Mouse (Mus musculus) liver, embryonic 16.5 days (tissue): ENCODE data around the gene Sec1. TPM values are rescaled to one million over a fixed set of nuclear protein-coding genes. Genes with fewer than 3 reads are reported as not detected.
A peak's percentile ranks its signal among the peaks of the same experiment; 100 is the strongest.

ENCODE experiments used
- ATAC-seq: fragments of 200-750 bp; cut with Nextera tagmentation; 2 replicates; pipeline ENCODE4 v1.8.0; 2017; ENCODE audit warnings: low read depth, mild to moderate bottlenecking, moderate number of reproducible peaks, moderate library complexity
- H3K27ac ChIP-seq: fragments of 300-500 bp; sonication (generic); 2 replicates; pipeline ENCODE4 v1.5.1; 2014; ENCODE audit warnings: mild to moderate bottlenecking, low read length
- H3K27me3 ChIP-seq: fragments of 300-500 bp; sonication (generic); 2 replicates; pipeline ENCODE4 v1.6.1; 2014; ENCODE audit warnings: low read depth, low read length, mixed read lengths; ENCODE audit not compliant: control insufficient read depth, insufficient read depth
- H3K36me3 ChIP-seq: fragments of 300-500 bp; sonication (generic); 2 replicates; pipeline ENCODE4 v1.6.1; 2014; ENCODE audit warnings: mild to moderate bottlenecking; ENCODE audit not compliant: control insufficient read depth, insufficient read depth
- H3K4me1 ChIP-seq: fragments of 300-500 bp; sonication (generic); 2 replicates; pipeline ENCODE4 v1.6.1; 2014; ENCODE audit warnings: low read depth, low read length, mixed read lengths; ENCODE audit not compliant: control insufficient read depth
- H3K4me2 ChIP-seq: fragments of 300-500 bp; sonication (generic); 2 replicates; pipeline ENCODE4 v1.6.1; 2014; ENCODE audit warnings: low read depth, low read length, mixed read lengths
- H3K4me3 ChIP-seq: fragments of 300-500 bp; sonication (generic); 2 replicates; pipeline ENCODE4 v1.5.1; 2014; ENCODE audit warnings: low read depth, mild to moderate bottlenecking, low read length
- H3K9ac ChIP-seq: fragments of 300-500 bp; sonication (generic); 2 replicates; pipeline ENCODE4 v1.6.1; 2014; ENCODE audit warnings: low read depth, low read length
- H3K9me3 ChIP-seq: fragments of 300-500 bp; sonication (generic); replicated peaks from 2 replicates; pipeline ENCODE4 v1.6.1; 2016; ENCODE audit warnings: low read length; ENCODE audit not compliant: control insufficient read depth
- WGBS: fragments of 180-500 bp; shearing (Covaris S2); extraction: QIAGEN DNeasy Blood & Tissue Kit; methylation state at CpG from one replicate; pipeline ENCODE4 v1.1.7; 2014; ENCODE audit not compliant: insufficient replicate concordance; 5-methylcytosine and 5-hydroxymethylcytosine counted together
- polyA plus RNA-seq: library from polyadenylated mRNA; unstranded; fragments of >200 nt; fragmentation: Nextera tagmentation; extraction: Ambion mirVana; gene quantifications from 2 replicates; pipeline ENCODE4 v1.2.1, GENCODE M21; 2015

Sec1 gene
- polyA plus RNA-seq, 1 experiment from 2014 or later: 0.05 TPM

- WGBS: 66% methylated on average over 6 of the region's 6 CpGs
- ATAC-seq: no peak
- no peak overlapping the region for H3K4me2 ChIP-seq
Measured at GRCm38 (mm10) chr7:45637710-45638109, 56.5 kb downstream of the Sec1 start.

GRCm38 (mm10) chr7:45635711-45636688 is 58.2 kb downstream of the Sec1 start:
- WGBS: 46% methylated on average over 15 of the region's 15 CpGs
- Histone ChIP-seq H3K4me3 (no peak overlapping the region), H3K4me1 (no peaks in the 10 kb centered on the region; the same call in 1 of the 2 replicates), H3K27ac (peak overlapping the region; percentile 25; the same call in 1 of the 2 replicates), H3K36me3 (no peaks in the 10 kb centered on the region), H3K9ac (no peak overlapping the region), H3K9me3 (no peaks in the 10 kb centered on the region), H3K4me2 (no peak overlapping the region), H3K27me3 (no peaks in the 10 kb centered on the region; the same call in 1 of the 2 replicates)
- ATAC-seq: no peak

More at GRCm38 (mm10) chr7:45637710-45638109, 56.5 kb downstream of the Sec1 start:
- Histone ChIP-seq H3K27ac (no peak overlapping the region), H3K4me1 (no peaks in the 10 kb centered on the region; the same call in 1 of the 2 replicates), H3K4me3 (no peak overlapping the region), H3K27me3 (no peaks in the 10 kb centered on the region), H3K9ac (no peak overlapping the region), H3K36me3 (no peaks in the 10 kb centered on the region), H3K9me3 (no peaks in the 10 kb centered on the region)

DNA sequence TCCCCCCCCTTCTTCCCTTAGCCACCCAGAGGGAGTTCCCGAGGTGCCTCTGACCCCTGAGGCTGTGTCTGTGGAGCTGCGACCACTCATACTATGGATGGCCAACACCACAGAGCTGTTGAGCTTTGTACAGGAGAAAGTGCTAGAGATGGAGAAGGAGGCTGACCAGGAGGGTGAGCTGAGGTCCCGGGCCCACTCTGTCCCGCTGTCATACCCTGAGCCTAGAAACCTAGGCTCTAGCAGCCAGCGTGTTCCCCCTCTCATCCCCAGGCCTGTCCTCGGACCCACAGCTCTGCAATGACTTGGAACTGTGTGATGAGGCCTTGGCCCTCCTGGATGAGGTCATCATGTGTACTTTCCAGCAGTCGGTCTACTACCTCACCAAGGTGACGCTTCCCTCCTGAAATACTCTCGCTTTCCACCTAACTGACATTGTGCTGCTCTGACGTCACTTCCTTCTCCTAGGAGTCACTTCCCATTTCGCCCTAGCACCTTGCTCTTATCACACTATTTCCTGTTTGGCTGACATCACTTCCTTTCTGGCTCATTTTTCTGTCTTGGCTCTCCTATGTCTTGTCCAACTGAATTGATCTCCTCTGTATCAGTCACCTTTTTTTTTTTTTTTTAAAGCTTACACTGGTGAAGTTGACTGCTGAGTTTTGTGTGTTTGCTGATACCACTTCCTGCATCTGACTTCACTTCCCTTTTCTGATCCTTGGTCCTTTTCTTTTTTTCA is 59.1 kb downstream of the Sec1 start:
- Histone ChIP-seq H3K4me2 (no peak overlapping the region), H3K4me1 (no peaks in the 10 kb centered on the region; the same call in 1 of the 2 replicates), H3K36me3 (no peaks in the 10 kb centered on the region), H3K27ac (0 out of 2 replicates have a peak overlapping the region, but pooled peaks have one; percentile 21), H3K9ac (no peak overlapping the region), H3K4me3 (no peak overlapping the region), H3K9me3 (no peaks in the 10 kb centered on the region), H3K27me3 (peaks cover 2% of the 10 kb centered on the region)
- 40% methylated on average over 11 of the region's 11 CpGs for WGBS
- ATAC-seq: peak; percentile 22; the same call in 1 of the 2 replicates

- Histone ChIP-seq H3K27ac (no peak overlapping the region), H3K9me3 (no peaks in the 10 kb centered on the region), H3K4me1 (peaks cover 5% of the 10 kb centered on the region), H3K36me3 (no peaks in the 10 kb centered on the region), H3K27me3 (peaks cover 24% of the 10 kb centered on the region), H3K9ac (no peak overlapping the region), H3K4me3 (no peak overlapping the region), H3K4me2 (no peak overlapping the region)
- ATAC-seq: no peak
- 33% methylated on average over 35 of the region's 35 CpGs for WGBS
Measured at GRCm38 (mm10) chr7:45632499-45632898, 61.7 kb downstream of the Sec1 start.

GRCm38 (mm10) chr7:45630064-45630907 is 63.9 kb downstream of the Sec1 start:
- 70% methylated on average over 23 of the region's 23 CpGs for WGBS
- ATAC-seq: no peak
- peaks cover 5% of the 10 kb centered on the region for H3K4me1 ChIP-seq
- no peak overlapping the region for H3K9ac ChIP-seq
- H3K4me2 ChIP-seq: no peak overlapping the region
- H3K36me3 ChIP-seq: no peaks in the 10 kb centered on the region
- H3K9me3 ChIP-seq: no peaks in the 10 kb centered on the region
- H3K4me3 ChIP-seq: no peak overlapping the region
- H3K27me3 ChIP-seq: peaks cover 34% of the 10 kb centered on the region
- no peak overlapping the region for H3K27ac ChIP-seq

DNA sequence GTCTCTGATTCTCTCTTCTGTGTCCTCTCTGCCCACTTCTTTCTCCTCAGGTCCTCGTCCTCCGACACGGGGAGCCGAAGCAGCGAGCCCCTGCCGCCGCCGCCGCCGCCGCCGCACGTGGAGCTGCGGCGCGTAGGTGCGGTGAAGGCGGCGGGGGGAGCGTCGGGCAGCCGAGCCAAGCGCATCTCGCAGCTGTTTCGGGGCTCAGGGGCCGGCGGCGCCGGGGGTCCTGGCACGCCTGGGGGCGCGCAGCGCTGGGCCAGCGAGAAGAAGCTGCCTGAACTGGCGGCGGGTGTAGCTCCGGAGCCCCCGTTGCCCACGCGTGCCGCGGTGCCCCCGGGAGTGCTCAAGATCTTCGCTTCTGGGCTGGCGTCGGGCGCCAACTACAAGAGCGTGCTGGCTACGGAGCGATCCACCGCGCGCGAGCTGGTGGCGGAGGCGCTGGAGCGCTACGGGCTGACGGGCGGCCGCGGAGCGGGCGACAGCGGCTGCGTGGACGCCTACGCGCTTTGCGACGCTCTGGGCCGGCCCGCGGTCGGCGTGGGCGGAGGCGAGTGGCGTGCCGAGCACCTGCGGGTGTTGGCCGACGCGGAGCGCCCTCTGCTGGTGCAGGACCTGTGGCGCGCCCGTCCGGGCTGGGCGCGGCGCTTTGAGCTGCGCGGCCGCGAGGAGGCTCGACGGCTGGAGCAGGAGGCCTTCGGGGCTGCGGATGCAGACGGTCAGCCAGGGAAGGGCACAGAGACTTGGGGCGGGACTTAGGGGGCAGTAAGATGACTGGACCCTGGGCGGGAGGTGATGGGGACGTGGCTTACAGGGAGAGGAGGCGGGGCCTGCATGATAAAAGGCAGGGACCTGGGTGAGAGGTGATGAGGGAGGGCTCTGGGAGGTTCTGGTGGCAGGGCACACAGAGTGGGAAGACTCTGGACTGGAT is 65.6 kb downstream of the Sec1 start:
- Histone ChIP-seq H3K27me3 (peaks cover 34% of the 10 kb centered on the region), H3K9ac (peak overlapping the region; percentile 64), H3K4me1 (peaks cover 5% of the 10 kb centered on the region), H3K9me3 (no peaks in the 10 kb centered on the region), H3K27ac (no peak overlapping the region), H3K4me2 (peak overlapping the region; percentile 74), H3K36me3 (no peaks in the 10 kb centered on the region), H3K4me3 (peak overlapping the region; percentile 58)
- ATAC-seq: peak; percentile 79
- WGBS: 2% methylated on average over 89 of the region's 105 CpGs
